Comparison of ENCODE assay signal across 7 mouse cellular contexts in genomic region chr2:72979659-72980071, GRCm38 (mm10). TPM values are rescaled to one million over a fixed set of nuclear protein-coding genes. Genes with fewer than 3 reads are reported as not detected.
DNase-seq lines count a peak whose midpoint lies in the region; ATAC-seq lines count a peak whose summit lies in the region.

No protein-coding gene starts in this region.

- H3K27me3 ChIP-seq in intestine, embryonic 16.5 days (replicated peaks; ENCODE audit: control insufficient read depth, insufficient read depth, low read length): no peaks in the 10 kb centered on the region
- no peaks in the 10 kb centered on the region for H3K27me3 ChIP-seq in limb, embryonic 10.5 days (ENCODE audit: low read depth, poor library complexity, severe bottlenecking)
- no peaks in the 10 kb centered on the region for H3K27me3 ChIP-seq in midbrain, embryonic 13.5 days

- peak overlapping the region; percentile 100 for H3K27ac ChIP-seq in intestine, embryonic 16.5 days (ENCODE audit: low read length)
- H3K27ac ChIP-seq in limb, embryonic 10.5 days: peak overlapping the region; percentile 100
- H3K27ac ChIP-seq in midbrain, embryonic 13.5 days: peak overlapping the region; percentile 100

- H3K4me3 ChIP-seq in intestine, embryonic 16.5 days (ENCODE audit: low read length): peak overlapping the region; percentile 100
- H3K4me3 ChIP-seq in limb, embryonic 10.5 days: peak overlapping the region; percentile 85
- peak overlapping the region; percentile 99 for H3K4me3 ChIP-seq in midbrain, embryonic 13.5 days (replicated peaks)

- peaks cover 17% of the 10 kb centered on the region for H3K4me1 ChIP-seq in intestine, embryonic 16.5 days (ENCODE audit: control insufficient read depth, insufficient read depth, low read length)
- H3K4me1 ChIP-seq in limb, embryonic 10.5 days: peaks cover 28% of the 10 kb centered on the region
- peaks cover 34% of the 10 kb centered on the region for H3K4me1 ChIP-seq in midbrain, embryonic 13.5 days (replicated peaks)

- no peaks in the 10 kb centered on the region for H3K9me3 ChIP-seq in intestine, embryonic 16.5 days (ENCODE audit: control insufficient read depth, low read length)
- H3K9me3 ChIP-seq in limb, embryonic 10.5 days (replicated peaks): no peaks in the 10 kb centered on the region
- H3K9me3 ChIP-seq in midbrain, embryonic 13.5 days: no peaks in the 10 kb centered on the region

- peak overlapping the region; percentile 30; the same call in 1 of the 2 replicates for H3K4me2 ChIP-seq in intestine, embryonic 16.5 days (ENCODE audit: low read depth, low read length)
- peak overlapping the region; percentile 63 for H3K4me2 ChIP-seq in midbrain, embryonic 13.5 days (replicated peaks)

- peak; percentile 62 for ATAC-seq in intestine, embryonic 16.5 days
- ATAC-seq in midbrain, embryonic 13.5 days: peak; percentile 62

- H3K9ac ChIP-seq in intestine, embryonic 16.5 days (ENCODE audit: low read depth, low read length): peak overlapping the region; percentile 100
- H3K9ac ChIP-seq in midbrain, embryonic 13.5 days (replicated peaks): peak overlapping the region; percentile 100

- DNase-seq in adrenal gland, postnatal 14 days: peak; percentile 97
- peak; percentile 78 for DNase-seq in embryo, embryonic 11.5 days (ENCODE audit: low read depth, low spot score)
- DNase-seq in gastrocnemius, postnatal 36 days: peak; percentile 71 to 85
- peak; percentile 92 for DNase-seq in limb, embryonic 10.5 days (ENCODE audit: low spot score)
- peak; percentile 69 to 80 for DNase-seq in spleen, postnatal 14 days (ENCODE audit: low spot score in 2 of 2)

- intact Hi-C loops in gastrocnemius, postnatal 36 days (cut with DNase I): loop anchor here (5.0 kb wide), 1 partner anchor 68 kb away; no protein-coding TSS in a partner anchor

- WGBS in intestine, embryonic 16.5 days: under 1% methylated on average over 34 of the region's 54 CpGs
- 1% methylated on average over 27 of the region's 54 CpGs for WGBS in limb, embryonic 10.5 days
- 2% methylated on average over 18 of the region's 54 CpGs for WGBS in midbrain, embryonic 13.5 days

- no peaks in the 10 kb centered on the region for H3K36me3 ChIP-seq in intestine, embryonic 16.5 days (ENCODE audit: control insufficient read depth, insufficient read depth, low read length)
- peaks cover 19% of the 10 kb centered on the region for H3K36me3 ChIP-seq in limb, embryonic 10.5 days
- H3K36me3 ChIP-seq in midbrain, embryonic 13.5 days: 0 out of 2 replicates have a peak, but pooled peaks cover 5% of the 10 kb centered on the region

RNA-seq across cellular contexts. Expression of gene Sp3, which starts 0.6 kb away (rescaled TPM):
- 58.9 and 65.9 TPM in 2 replicates for total RNA-seq in adrenal gland, postnatal 14 days (2021)
- 10 to 100 TPM; 19.7 to 21.1 TPM for total RNA-seq in gastrocnemius, postnatal 36 days (2021)
- 33.3 and 35.0 TPM in 2 replicates for polyA plus RNA-seq in intestine, embryonic 16.5 days (2015; fragmentation: Nextera tagmentation; extraction: Ambion mirVana)
- polyA plus RNA-seq in limb, embryonic 10.5 days (2016; fragmentation: Nextera tagmentation; extraction: Ambion mirVana): 47.6 and 58.2 TPM in 2 replicates
- polyA plus RNA-seq in midbrain, embryonic 13.5 days (2015; fragmentation: Nextera tagmentation; extraction: Ambion mirVana): 53.2 and 56.1 TPM in 2 replicates

RNA-seq across cellular contexts. Expression of gene Gm11084, which starts 6.9 kb away (rescaled TPM):
- total RNA-seq in adrenal gland, postnatal 14 days (2021): not detected in 2 replicates
- not detected for total RNA-seq in gastrocnemius, postnatal 36 days (2021)
- polyA plus RNA-seq in intestine, embryonic 16.5 days (2015; fragmentation: Nextera tagmentation; extraction: Ambion mirVana): not detected in 2 replicates
- polyA plus RNA-seq in limb, embryonic 10.5 days (2016; fragmentation: Nextera tagmentation; extraction: Ambion mirVana): not detected in 2 replicates
- not detected in 2 replicates for polyA plus RNA-seq in midbrain, embryonic 13.5 days (2015; fragmentation: Nextera tagmentation; extraction: Ambion mirVana)

Comparison
In these comparisons a context has a peak if more than half of its experiments do, and no peak if none do; other contexts are left out.
1. Peak in every context shown above with its lines: DNase-seq, ATAC-seq, H3K4me3 ChIP-seq and H3K27ac ChIP-seq.